Mouse (Mus musculus): ENCODE data around the gene Fxyd4. TPM values are rescaled to one million over a fixed set of nuclear protein-coding genes. Genes with fewer than 3 reads are reported as not detected.

Fxyd4 gene
- 0.75 and 1.2 TPM in 2 replicates for polyA plus RNA-seq (2014; fragmentation: Nextera tagmentation; extraction: Ambion mirVana)

- Histone ChIP-seq H3K27ac (ENCODE audit: low read depth, low read length) (no peak within 1 kb of the TSS), H3K4me2 (ENCODE audit: low read length) (no peak within 1 kb of the TSS), H3K27me3 (replicated peaks; ENCODE audit: control insufficient read depth, insufficient read depth, low read length) (no peaks in the 10 kb centered on the region), H3K36me3 (ENCODE audit: control insufficient read depth, insufficient read depth, low read length) (no peaks in the 10 kb centered on the region), H3K9ac (ENCODE audit: low read length) (no peak within 1 kb of the TSS), H3K4me1 (ENCODE audit: control insufficient read depth, insufficient read depth, low read length) (no peaks in the 10 kb centered on the region), H3K4me3 (ENCODE audit: low read depth, low read length) (no peak within 1 kb of the TSS), H3K9me3 (replicated peaks; ENCODE audit: control insufficient read depth, low read length) (no peaks in the 10 kb centered on the region)
- ATAC-seq (no peak), DNase-seq (ENCODE audit: low spot score) (no peak)
- 82% methylated on average over 10 of the region's 10 CpGs for WGBS
Observed at GRCm38 (mm10) chr6:117937222-117937932, at the start of gene Fxyd4. Gene Fxyd4, minus strand, starts transcription at chr6:117937692.

GRCm38 (mm10) chr6:117987173-117987572 is 49.7 kb upstream of the Fxyd4 start:
- no peak overlapping the region for H3K4me3 ChIP-seq (ENCODE audit: low read depth, low read length)
- DNase-seq (ENCODE audit: low spot score) (no peak), ATAC-seq (no peak)
- no peak overlapping the region for H3K4me2 ChIP-seq (ENCODE audit: low read length)
- no peaks in the 10 kb centered on the region for H3K27me3 ChIP-seq (replicated peaks; ENCODE audit: control insufficient read depth, insufficient read depth, low read length)
- no peaks in the 10 kb centered on the region for H3K4me1 ChIP-seq (ENCODE audit: control insufficient read depth, insufficient read depth, low read length)
- no peaks in the 10 kb centered on the region for H3K36me3 ChIP-seq (ENCODE audit: control insufficient read depth, insufficient read depth, low read length)
- no peak overlapping the region for H3K27ac ChIP-seq (ENCODE audit: low read depth, low read length)
- no peaks in the 10 kb centered on the region for H3K9me3 ChIP-seq (replicated peaks; ENCODE audit: control insufficient read depth, low read length)
- H3K9ac ChIP-seq (ENCODE audit: low read length), result no peak overlapping the region
- WGBS, result 58% methylated on average over 5 of the region's 5 CpGs

- Histone ChIP-seq H3K4me2 (ENCODE audit: low read length) (no peak overlapping the region), H3K4me3 (ENCODE audit: low read depth, low read length) (no peak overlapping the region), H3K27ac (ENCODE audit: low read depth, low read length) (no peak overlapping the region), H3K27me3 (replicated peaks; ENCODE audit: control insufficient read depth, insufficient read depth, low read length) (no peaks in the 10 kb centered on the region), H3K36me3 (ENCODE audit: control insufficient read depth, insufficient read depth, low read length) (no peaks in the 10 kb centered on the region), H3K9ac (ENCODE audit: low read length) (no peak overlapping the region), H3K9me3 (replicated peaks; ENCODE audit: control insufficient read depth, low read length) (no peaks in the 10 kb centered on the region), H3K4me1 (ENCODE audit: control insufficient read depth, insufficient read depth, low read length) (no peaks in the 10 kb centered on the region)
- 64% methylated on average over 9 of the region's 9 CpGs for WGBS
- ATAC-seq, result no peak
- DNase-seq (ENCODE audit: low spot score), result no peak
Observed at GRCm38 (mm10) chr6:117966729-117967128, 29.2 kb upstream of the Fxyd4 start.

- 87% methylated on average over 3 of the region's 3 CpGs for WGBS
- DNase-seq (ENCODE audit: low spot score), result no peak
- Histone ChIP-seq H3K4me1 (ENCODE audit: control insufficient read depth, insufficient read depth, low read length) (no peaks in the 10 kb centered on the region), H3K27ac (ENCODE audit: low read depth, low read length) (no peak overlapping the region), H3K36me3 (ENCODE audit: control insufficient read depth, insufficient read depth, low read length) (no peaks in the 10 kb centered on the region), H3K27me3 (replicated peaks; ENCODE audit: control insufficient read depth, insufficient read depth, low read length) (no peaks in the 10 kb centered on the region), H3K4me3 (ENCODE audit: low read depth, low read length) (no peak overlapping the region), H3K4me2 (ENCODE audit: low read length) (no peak overlapping the region), H3K9ac (ENCODE audit: low read length) (no peak overlapping the region), H3K9me3 (replicated peaks; ENCODE audit: control insufficient read depth, low read length) (no peaks in the 10 kb centered on the region)
- ATAC-seq, result no peak
Observed at GRCm38 (mm10) chr6:117963201-117963600, 25.7 kb upstream of the Fxyd4 start.

GRCm38 (mm10) chr6:117956851-117957501 is 19.5 kb upstream of the Fxyd4 start:
- ATAC-seq (no peak), DNase-seq (ENCODE audit: low spot score) (peak; percentile 6)
- Histone ChIP-seq H3K27me3 (replicated peaks; ENCODE audit: control insufficient read depth, insufficient read depth, low read length) (no peaks in the 10 kb centered on the region), H3K4me2 (ENCODE audit: low read length) (no peak overlapping the region), H3K4me3 (ENCODE audit: low read depth, low read length) (no peak overlapping the region), H3K36me3 (ENCODE audit: control insufficient read depth, insufficient read depth, low read length) (no peaks in the 10 kb centered on the region), H3K27ac (ENCODE audit: low read depth, low read length) (no peak overlapping the region), H3K9ac (ENCODE audit: low read length) (no peak overlapping the region), H3K4me1 (ENCODE audit: control insufficient read depth, insufficient read depth, low read length) (no peaks in the 10 kb centered on the region), H3K9me3 (replicated peaks; ENCODE audit: control insufficient read depth, low read length) (no peaks in the 10 kb centered on the region)
- 21% methylated on average over 14 of the region's 14 CpGs for WGBS

- H3K27ac ChIP-seq (ENCODE audit: low read depth, low read length), result no peak overlapping the region
- H3K36me3 ChIP-seq (ENCODE audit: control insufficient read depth, insufficient read depth, low read length), result no peaks in the 10 kb centered on the region
- H3K4me2 ChIP-seq (ENCODE audit: low read length), result no peak overlapping the region
- no peak overlapping the region for H3K9ac ChIP-seq (ENCODE audit: low read length)
- DNase-seq (ENCODE audit: low spot score) (no peak), ATAC-seq (no peak)
- H3K4me3 ChIP-seq (ENCODE audit: low read depth, low read length), result no peak overlapping the region
- H3K9me3 ChIP-seq (replicated peaks; ENCODE audit: control insufficient read depth, low read length), result no peaks in the 10 kb centered on the region
- no peaks in the 10 kb centered on the region for H3K4me1 ChIP-seq (ENCODE audit: control insufficient read depth, insufficient read depth, low read length)
- WGBS, result 76% methylated on average over 6 of the region's 6 CpGs
- no peaks in the 10 kb centered on the region for H3K27me3 ChIP-seq (replicated peaks; ENCODE audit: control insufficient read depth, insufficient read depth, low read length)
Observed at GRCm38 (mm10) chr6:117956161-117956560, 18.7 kb upstream of the Fxyd4 start.

GRCm38 (mm10) chr6:117952330-117952729 is 14.8 kb upstream of the Fxyd4 start:
- Histone ChIP-seq H3K4me3 (ENCODE audit: low read depth, low read length) (no peak overlapping the region), H3K36me3 (ENCODE audit: control insufficient read depth, insufficient read depth, low read length) (no peaks in the 10 kb centered on the region), H3K27ac (ENCODE audit: low read depth, low read length) (no peak overlapping the region), H3K9ac (ENCODE audit: low read length) (no peak overlapping the region), H3K4me1 (ENCODE audit: control insufficient read depth, insufficient read depth, low read length) (no peaks in the 10 kb centered on the region), H3K9me3 (replicated peaks; ENCODE audit: control insufficient read depth, low read length) (no peaks in the 10 kb centered on the region), H3K4me2 (ENCODE audit: low read length) (no peak overlapping the region), H3K27me3 (replicated peaks; ENCODE audit: control insufficient read depth, insufficient read depth, low read length) (no peaks in the 10 kb centered on the region)
- ATAC-seq (no peak), DNase-seq (ENCODE audit: low spot score) (no peak)
- WGBS, result 86% methylated on average over 4 of the region's 4 CpGs

- Histone ChIP-seq H3K36me3 (ENCODE audit: control insufficient read depth, insufficient read depth, low read length) (no peaks in the 10 kb centered on the region), H3K9me3 (replicated peaks; ENCODE audit: control insufficient read depth, low read length) (no peaks in the 10 kb centered on the region), H3K4me1 (ENCODE audit: control insufficient read depth, insufficient read depth, low read length) (no peaks in the 10 kb centered on the region), H3K27me3 (replicated peaks; ENCODE audit: control insufficient read depth, insufficient read depth, low read length) (no peaks in the 10 kb centered on the region), H3K4me2 (ENCODE audit: low read length) (no peak overlapping the region), H3K9ac (ENCODE audit: low read length) (no peak overlapping the region), H3K4me3 (ENCODE audit: low read depth, low read length) (no peak overlapping the region), H3K27ac (ENCODE audit: low read depth, low read length) (no peak overlapping the region)
- ATAC-seq (no peak), DNase-seq (ENCODE audit: low spot score) (no peak)
- WGBS, result 94% methylated on average over 2 of the region's 2 CpGs
Observed at GRCm38 (mm10) chr6:117943899-117944298, 6.4 kb upstream of the Fxyd4 start.

- Histone ChIP-seq H3K27me3 (replicated peaks; ENCODE audit: control insufficient read depth, insufficient read depth, low read length) (no peaks in the 10 kb centered on the region), H3K4me1 (ENCODE audit: control insufficient read depth, insufficient read depth, low read length) (no peaks in the 10 kb centered on the region), H3K36me3 (ENCODE audit: control insufficient read depth, insufficient read depth, low read length) (no peaks in the 10 kb centered on the region), H3K27ac (ENCODE audit: low read depth, low read length) (no peak overlapping the region), H3K4me3 (ENCODE audit: low read depth, low read length) (no peak overlapping the region), H3K9me3 (replicated peaks; ENCODE audit: control insufficient read depth, low read length) (no peaks in the 10 kb centered on the region), H3K9ac (ENCODE audit: low read length) (no peak overlapping the region), H3K4me2 (ENCODE audit: low read length) (no peak overlapping the region)
- DNase-seq (ENCODE audit: low spot score) (no peak), ATAC-seq (no peak)
- WGBS, result 78% methylated on average over 10 of the region's 10 CpGs
Observed at GRCm38 (mm10) chr6:117942769-117943168, 5.3 kb upstream of the Fxyd4 start.
